Comparison of ENCODE assay signal across 8 mouse cellular contexts in the genomic region with DNA sequence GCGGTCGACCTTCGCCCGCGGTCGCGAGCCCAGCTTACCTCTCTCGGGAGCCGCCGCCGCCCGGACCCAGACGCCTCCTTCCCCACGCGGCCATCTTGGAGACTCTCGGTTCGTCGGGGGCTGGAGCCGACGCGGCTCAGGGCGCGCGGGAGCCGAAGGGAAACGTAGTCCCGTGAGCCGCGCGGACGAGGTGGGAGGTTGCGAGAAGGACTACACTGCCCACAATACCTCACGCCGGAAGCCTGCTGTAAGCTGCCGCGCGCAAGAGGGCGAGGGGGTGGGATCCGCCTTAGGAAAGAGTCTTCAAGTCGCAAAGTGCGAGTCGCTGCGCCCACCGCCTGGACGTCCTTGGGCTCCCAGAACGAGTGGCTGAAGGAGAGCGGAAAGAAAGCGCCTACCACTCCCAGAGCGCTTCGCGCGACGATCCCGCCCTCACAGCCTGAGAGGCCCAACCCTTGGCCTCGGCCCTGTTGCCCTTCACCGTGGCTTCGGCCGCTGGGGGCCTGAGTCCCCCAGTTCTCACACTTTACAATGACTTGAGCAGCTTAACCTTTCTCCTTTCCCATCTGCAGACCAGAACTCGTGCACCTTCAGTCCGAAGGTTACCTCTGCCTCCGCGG. TPM values are rescaled to one million over a fixed set of nuclear protein-coding genes. Genes with fewer than 3 reads are reported as not detected.
DNase-seq lines count a peak whose midpoint lies in the region; ATAC-seq and TF ChIP-seq lines count a peak whose summit lies in the region.

TSS of gene Tmem11 (minus strand) at position 598 of the 620 bp plus-strand sequence.

- peaks cover 4% of the 10 kb centered on the region for H3K4me1 ChIP-seq in ES-Bruce4 (ENCODE audit: control insufficient read depth, insufficient read depth, low read length)
- H3K4me1 ChIP-seq in forebrain, embryonic 13.5 days, result peaks cover 51% of the 10 kb centered on the region
- peaks cover 31% of the 10 kb centered on the region for H3K4me1 ChIP-seq in liver, postnatal 0 days (ENCODE audit: insufficient read depth)
- H3K4me1 ChIP-seq in neural tube, embryonic 14.5 days (ENCODE audit: control insufficient read depth, insufficient read depth, low read length), result peaks cover 17% of the 10 kb centered on the region

- no peaks in the 10 kb centered on the region for H3K9me3 ChIP-seq in ES-Bruce4 (replicated peaks; ENCODE audit: control insufficient read depth, insufficient read depth, low read length, poor library complexity, severe bottlenecking)
- no peaks in the 10 kb centered on the region for H3K9me3 ChIP-seq in forebrain, embryonic 13.5 days (replicated peaks)
- no peaks in the 10 kb centered on the region for H3K9me3 ChIP-seq in liver, postnatal 0 days (ENCODE audit: low read length)
- H3K9me3 ChIP-seq in neural tube, embryonic 14.5 days (ENCODE audit: control insufficient read depth, low read length), result no peaks in the 10 kb centered on the region

- intact Hi-C loops in heart, postnatal 10 days (cut with DNase I), result loop anchor here (2.0 to 5.0 kb wide), 3 partner anchors 46 to 181 kb away; partner anchors contain the start of genes Dhrs7b and Llgl1

- peak within 1 kb of the TSS; percentile 97 for H3K9ac ChIP-seq in ES-Bruce4 (ENCODE audit: low read depth, poor library complexity, severe bottlenecking)
- H3K9ac ChIP-seq in forebrain, embryonic 13.5 days, result peak within 1 kb of the TSS; percentile 86
- peak within 1 kb of the TSS; percentile 97 for H3K9ac ChIP-seq in liver, postnatal 0 days (replicated peaks)
- H3K9ac ChIP-seq in neural tube, embryonic 14.5 days (replicated peaks; ENCODE audit: low read depth, low read length), result peak within 1 kb of the TSS; percentile 81

- under 1% methylated on average over 57 of the region's 62 CpGs for WGBS in forebrain, embryonic 13.5 days
- under 1% methylated on average over 62 of the region's 62 CpGs for whole genome bisulfite sequencing in large intestine, adult 2 months
- under 1% methylated on average over 60 of the region's 62 CpGs for WGBS in liver, postnatal 0 days (ENCODE audit: insufficient replicate concordance)
- WGBS in neural tube, embryonic 14.5 days, result under 1% methylated on average over 57 of the region's 62 CpGs

- no peak for TF ChIP-seq CTCF in ES-Bruce4 (IDR thresholded peaks at IDR 0.05; ENCODE audit: low read depth, low read length)
- no peak; the same call in 1 of the 2 replicates for TF ChIP-seq CTCF in liver, postnatal 0 days (IDR thresholded peaks at IDR 0.05; ENCODE audit: low read depth)

- TF ChIP-seq POLR2A in ES-Bruce4 (IDR thresholded peaks at IDR 0.05; ENCODE audit: insufficient read depth, low read length), result peak; percentile 52

- H3K36me3 ChIP-seq in ES-Bruce4 (ENCODE audit: control insufficient read depth, insufficient read depth, low read length, poor library complexity, severe bottlenecking), result peaks cover 4% of the 10 kb centered on the region; the same call in 1 of the 2 replicates
- no peaks in the 10 kb centered on the region; the same call in 1 of the 2 replicates for H3K36me3 ChIP-seq in forebrain, embryonic 13.5 days (ENCODE audit: poor library complexity, severe bottlenecking)
- no peaks in the 10 kb centered on the region for H3K36me3 ChIP-seq in liver, postnatal 0 days (replicated peaks; ENCODE audit: insufficient read depth, low read length)
- H3K36me3 ChIP-seq in neural tube, embryonic 14.5 days (ENCODE audit: control insufficient read depth, insufficient read depth, low read length), result no peaks in the 10 kb centered on the region

- DNase-seq in heart, postnatal 10 days, result peak; percentile 96 to 97
- DNase-seq in large intestine, adult 2 months (ENCODE audit: low read depth, low spot score), result peak; percentile 85
- DNase-seq in liver, postnatal 0 days, result peak; percentile 95
- peak; percentile 92 for DNase-seq in testis, postnatal 10 days (ENCODE audit: low spot score)

- H3K4me2 ChIP-seq in forebrain, embryonic 13.5 days, result peak within 1 kb of the TSS; percentile 68
- H3K4me2 ChIP-seq in liver, postnatal 0 days (ENCODE audit: low read depth, low read length), result peak within 1 kb of the TSS; percentile 96
- peak within 1 kb of the TSS; percentile 76 for H3K4me2 ChIP-seq in neural tube, embryonic 14.5 days (ENCODE audit: low read depth, low read length)

- TF ChIP-seq EP300 in ES-Bruce4 (IDR thresholded peaks at IDR 0.05; ENCODE audit: insufficient read depth, low read depth, low read length), result no peak
- no peak for TF ChIP-seq EP300 in liver, postnatal 0 days (IDR thresholded peaks at IDR 0.05; ENCODE audit: low read depth)

- H3K27me3 ChIP-seq in ES-Bruce4 (ENCODE audit: control insufficient read depth, insufficient read depth, low read length, poor library complexity, severe bottlenecking), result no peaks in the 10 kb centered on the region
- no peaks in the 10 kb centered on the region for H3K27me3 ChIP-seq in forebrain, embryonic 13.5 days
- H3K27me3 ChIP-seq in liver, postnatal 0 days (ENCODE audit: insufficient read depth, low read length), result no peaks in the 10 kb centered on the region
- H3K27me3 ChIP-seq in neural tube, embryonic 14.5 days (ENCODE audit: control insufficient read depth, insufficient read depth, low read length), result no peaks in the 10 kb centered on the region

- H3K4me3 ChIP-seq in ES-Bruce4 (ENCODE audit: low read depth, low read length), result peak within 1 kb of the TSS; percentile 86
- peak within 1 kb of the TSS; percentile 89 for H3K4me3 ChIP-seq in forebrain, embryonic 13.5 days
- H3K4me3 ChIP-seq in liver, postnatal 0 days (ENCODE audit: low read depth, low read length), result peak within 1 kb of the TSS; percentile 89
- H3K4me3 ChIP-seq in neural tube, embryonic 14.5 days (ENCODE audit: low read depth, low read length), result peak within 1 kb of the TSS; percentile 98

- peak; percentile 97 for ATAC-seq in cerebellum, adult (ENCODE audit: insufficient number of reproducible peaks, low FRiP score, low TSS enrichment)
- ATAC-seq in forebrain, embryonic 13.5 days, result peak; percentile 100
- peak; percentile 98 for ATAC-seq in liver, postnatal 0 days
- peak; percentile 99 for ATAC-seq in neural tube, embryonic 14.5 days (ENCODE audit: low read depth)

- H3K27ac ChIP-seq in ES-Bruce4 (ENCODE audit: insufficient read depth, low read length), result peak within 1 kb of the TSS; percentile 67
- peak within 1 kb of the TSS; percentile 86 for H3K27ac ChIP-seq in forebrain, embryonic 13.5 days
- H3K27ac ChIP-seq in liver, postnatal 0 days (ENCODE audit: low read depth), result peak within 1 kb of the TSS; percentile 98
- H3K27ac ChIP-seq in neural tube, embryonic 14.5 days (ENCODE audit: low read depth, low read length), result peak within 1 kb of the TSS; percentile 89

RNA-seq across cellular contexts. Expression of gene Tmem11, which starts in this region (rescaled TPM):
- polyA plus RNA-seq in ES-Bruce4 (2011; ENCODE audit: insufficient read depth, insufficient read length, low read depth, missing spikeins), result 46.6 and 54.0 TPM in 2 replicates
- polyA plus RNA-seq in forebrain, embryonic 13.5 days (2015; fragmentation: Nextera tagmentation; extraction: Ambion mirVana), result 58.7 and 65.7 TPM in 2 replicates
- 10 to 100 TPM; 37.2 to 38.3 TPM for total RNA-seq in heart, postnatal 10 days (2021)
- 59.9 and 74.0 TPM in 2 replicates for polyA plus RNA-seq in large intestine, adult 2 months (2012; rRNA removed)
- polyA plus RNA-seq in liver, postnatal 0 days (2015; fragmentation: Nextera tagmentation; extraction: Ambion mirVana), result 26.7 and 28.8 TPM in 2 replicates
- 61.2 and 62.8 TPM in 2 replicates for polyA plus RNA-seq in neural tube, embryonic 14.5 days (2014; fragmentation: Nextera tagmentation; extraction: Ambion mirVana)

Comparison
In these comparisons a context has a peak if more than half of its experiments do, and no peak if none do; other contexts are left out.
1. Peak in every context shown above with its lines: DNase-seq, ATAC-seq, H3K4me3 ChIP-seq and H3K27ac ChIP-seq.